Mouse (Mus musculus): Measurements from ENCODE around the gene Sik1. TPM values are rescaled to one million over a fixed set of nuclear protein-coding genes. Genes with fewer than 3 reads are reported as not detected.

Gene Sik1
- total RNA-seq, 4 experiments from 2014 or later: 14.3 to 21.7 (median 18.2) TPM

DNA sequence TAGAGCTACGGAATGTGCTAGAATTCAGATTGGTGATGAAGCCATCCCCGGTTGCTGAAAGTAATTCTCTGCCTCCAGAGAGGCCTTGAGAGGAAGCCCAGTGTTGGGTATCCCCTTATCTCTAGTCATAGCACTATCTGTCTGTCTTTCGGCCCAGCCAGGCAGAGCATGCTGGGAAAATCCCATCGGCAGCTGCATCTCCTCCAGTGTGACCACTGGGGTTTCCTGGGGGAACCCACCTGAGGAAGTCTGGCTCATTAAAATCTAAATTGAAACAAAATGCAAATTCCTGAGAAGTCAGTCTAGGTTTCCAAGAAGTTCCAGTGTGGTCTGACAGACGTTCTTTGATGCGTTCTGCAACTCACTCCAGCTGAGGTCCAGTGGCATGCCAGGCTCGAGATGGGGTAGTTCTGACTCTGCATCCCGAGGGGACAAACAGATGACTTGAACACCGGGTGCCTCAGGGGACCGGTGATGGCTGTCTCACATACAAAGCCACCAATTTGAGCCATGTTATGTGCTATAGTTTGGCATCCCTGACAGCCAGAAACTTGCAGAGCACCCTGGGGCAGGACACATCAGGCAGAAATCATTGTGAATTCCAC is 19.8 kb upstream of the Sik1 start:
- no peak for DNase-seq (ENCODE audit: low spot score in 2 of 2)

DNA sequence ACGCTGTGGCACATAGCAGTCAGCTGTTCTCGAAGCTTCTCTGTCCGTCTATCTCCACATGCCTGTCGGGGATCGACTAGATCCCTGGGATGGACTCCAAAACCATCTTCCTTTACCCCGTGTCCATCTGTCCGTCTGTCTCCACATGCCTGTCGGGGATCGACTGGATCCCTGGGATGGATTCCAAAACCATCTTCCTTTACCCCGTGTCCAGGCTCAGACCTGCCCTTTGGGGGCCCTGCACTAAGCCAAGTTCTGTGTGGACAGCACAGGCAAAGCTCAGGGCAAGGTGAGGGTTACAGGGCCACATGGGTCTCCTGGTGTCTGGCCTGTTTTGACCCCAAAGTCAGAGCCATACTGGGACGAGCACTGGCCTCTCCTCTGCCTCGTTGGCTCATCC is 19.1 kb upstream of the Sik1 start:
- no peak for DNase-seq (ENCODE audit: low spot score in 2 of 2)

DNA sequence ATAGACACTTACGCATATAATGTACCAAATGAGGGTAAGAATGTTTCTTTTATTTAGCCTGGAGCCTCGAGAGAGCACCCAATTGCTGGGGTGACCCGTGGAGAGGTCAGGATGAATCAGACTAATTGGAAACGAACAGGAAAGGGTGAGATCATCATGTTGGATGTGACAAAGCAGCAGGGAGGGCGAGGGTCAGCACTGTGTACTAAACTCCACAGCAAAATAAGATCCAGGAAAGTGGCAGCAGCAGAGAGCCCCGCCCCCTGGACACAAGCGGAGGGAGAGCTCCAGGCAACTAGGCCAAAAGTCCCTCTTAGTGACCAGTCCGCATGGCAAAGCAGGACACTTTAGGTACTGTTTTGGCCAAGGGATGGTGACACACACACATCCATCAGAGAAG is 18.4 kb upstream of the Sik1 start:
- DNase-seq (ENCODE audit: low spot score in 2 of 2): no peak

DNA sequence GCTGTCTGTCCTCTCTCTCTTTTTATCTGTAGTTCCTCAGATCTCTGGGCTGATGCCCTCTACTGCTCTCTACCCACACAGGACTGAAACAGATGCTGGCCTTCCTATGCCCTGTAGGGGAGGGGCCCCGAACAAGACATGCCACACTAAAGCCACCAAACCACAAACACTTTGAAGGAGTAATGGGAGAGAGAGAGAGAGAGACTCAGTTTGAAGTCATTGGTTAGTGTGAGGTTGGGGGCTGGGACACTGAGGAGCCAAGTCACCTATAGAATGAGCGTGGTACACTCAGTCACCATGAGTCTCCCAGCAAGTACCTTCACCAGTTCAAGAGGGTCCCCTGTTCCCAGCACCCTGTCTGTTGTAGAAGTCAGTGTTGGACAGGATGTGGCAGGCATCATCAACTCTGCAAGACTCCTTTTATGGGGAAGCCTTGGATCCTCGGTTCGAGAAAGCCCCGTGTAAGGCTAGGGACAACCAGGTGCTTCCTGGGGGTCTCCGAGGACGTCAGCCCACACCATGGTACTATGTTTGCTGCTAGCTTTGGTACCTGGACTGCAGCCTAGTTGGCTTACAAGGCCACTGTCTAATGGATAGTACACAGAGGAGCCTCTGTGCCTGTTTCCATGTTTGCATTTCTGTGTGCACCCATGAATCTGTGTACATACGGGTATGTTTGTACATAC is 17.7 kb upstream of the Sik1 start:
- DNase-seq (ENCODE audit: low spot score in 2 of 2): no peak

DNA sequence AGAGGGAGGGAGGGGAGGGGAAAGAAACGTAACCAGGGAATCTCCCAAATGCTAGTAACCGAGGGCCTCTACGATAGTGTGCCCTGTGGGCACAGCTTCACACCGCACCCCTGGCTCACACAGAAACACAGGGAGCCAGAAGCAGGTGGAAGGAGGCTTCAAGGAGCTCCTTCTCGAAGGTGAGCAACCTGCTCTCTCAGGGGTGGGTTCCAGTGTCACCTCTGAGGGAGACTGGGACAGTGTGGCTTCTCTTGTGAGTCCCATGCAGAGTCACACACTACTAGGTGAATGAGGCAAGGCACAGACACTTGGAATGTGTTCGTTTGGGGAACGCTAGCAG is 17.2 kb upstream of the Sik1 start:
- no peak for DNase-seq (ENCODE audit: low spot score in 2 of 2)

DNA sequence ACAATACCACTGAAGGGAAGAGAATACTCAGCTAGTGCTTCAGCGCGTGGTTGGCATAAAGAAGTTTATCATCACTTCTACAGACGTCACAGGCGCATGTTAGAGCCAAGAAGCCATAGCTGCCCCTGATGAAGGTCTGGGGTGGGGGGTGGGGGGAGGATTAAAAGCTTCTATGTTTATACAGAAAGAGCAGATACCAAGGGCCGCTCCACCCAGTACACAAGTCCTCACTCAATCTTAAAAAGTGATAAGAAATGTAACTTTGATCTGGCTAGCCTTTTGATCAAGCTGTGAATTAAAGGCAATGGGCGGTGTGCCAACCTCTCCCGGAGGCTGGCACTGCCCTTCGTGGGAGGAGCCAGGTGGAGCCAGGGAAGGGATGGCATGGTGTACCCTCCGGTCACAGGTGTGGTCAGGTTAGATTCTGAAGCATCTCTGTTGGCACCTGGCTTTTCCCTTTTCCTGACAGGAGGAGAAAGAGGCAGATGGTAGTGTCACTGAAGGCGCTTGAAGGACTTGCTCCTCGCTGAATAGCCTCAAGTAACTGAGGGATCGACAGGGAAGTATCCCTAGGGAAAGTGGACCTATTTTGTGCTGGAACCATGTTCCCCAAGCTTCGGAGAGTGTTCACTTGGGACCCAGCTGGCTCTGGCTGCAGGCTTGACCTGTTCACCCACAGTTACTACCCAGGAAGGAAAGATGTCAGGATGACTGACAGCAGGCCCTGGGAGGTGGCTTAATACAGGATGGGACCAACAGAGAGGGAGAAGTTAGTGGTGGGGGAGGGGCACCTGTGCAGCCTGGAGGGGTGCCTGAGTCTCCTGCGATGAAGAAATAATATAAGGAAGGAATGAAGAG is 16.6 kb upstream of the Sik1 start:
- DNase-seq (ENCODE audit: low spot score in 2 of 2): no peak

DNA sequence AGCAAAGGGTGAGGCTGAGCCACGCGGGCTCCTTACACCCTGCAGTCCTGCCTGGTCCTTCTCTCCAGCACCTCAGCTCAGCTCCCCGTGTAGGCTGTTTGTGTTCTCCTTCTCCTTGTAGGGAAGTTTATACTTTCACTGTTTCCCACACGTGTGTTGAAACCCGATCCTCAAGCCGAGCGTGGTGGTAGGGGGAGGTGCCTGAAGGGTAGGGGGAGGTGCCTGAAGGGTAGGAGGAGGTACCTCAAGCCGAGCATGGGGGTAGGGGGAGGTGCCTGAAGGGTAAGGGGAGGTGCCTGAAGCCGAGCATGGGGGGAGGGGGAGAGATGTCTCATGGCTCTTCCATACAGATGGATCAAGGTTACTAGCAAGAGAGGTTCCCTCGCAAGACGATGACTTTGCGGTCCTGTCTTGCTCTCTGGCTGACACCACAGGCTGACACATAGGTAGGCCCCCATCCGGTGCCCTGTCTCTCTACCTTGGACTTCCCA is 15.4 kb upstream of the Sik1 start:
- DNase-seq (ENCODE audit: low spot score in 2 of 2): no peak

DNA sequence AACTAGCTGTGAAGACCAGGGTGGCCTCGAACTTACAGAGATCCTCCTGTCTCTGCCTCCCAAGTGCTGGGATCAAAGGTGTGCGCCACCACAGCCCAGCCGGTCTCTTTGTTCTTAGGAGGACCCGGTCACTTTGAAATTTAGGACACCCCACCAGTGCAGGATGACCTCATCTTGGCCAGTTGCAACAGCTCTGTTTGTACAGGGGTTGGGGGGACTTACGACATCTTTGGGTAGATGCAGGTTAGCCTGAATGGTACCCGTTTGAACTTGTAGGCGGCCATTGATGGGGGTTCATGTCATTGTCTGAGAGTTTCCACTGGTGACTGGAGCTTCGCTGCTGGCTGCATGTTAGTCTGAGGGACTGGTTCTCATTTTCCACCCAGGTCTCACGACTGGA is 14.8 kb upstream of the Sik1 start:
- DNase-seq (ENCODE audit: low spot score in 2 of 2): no peak

DNA sequence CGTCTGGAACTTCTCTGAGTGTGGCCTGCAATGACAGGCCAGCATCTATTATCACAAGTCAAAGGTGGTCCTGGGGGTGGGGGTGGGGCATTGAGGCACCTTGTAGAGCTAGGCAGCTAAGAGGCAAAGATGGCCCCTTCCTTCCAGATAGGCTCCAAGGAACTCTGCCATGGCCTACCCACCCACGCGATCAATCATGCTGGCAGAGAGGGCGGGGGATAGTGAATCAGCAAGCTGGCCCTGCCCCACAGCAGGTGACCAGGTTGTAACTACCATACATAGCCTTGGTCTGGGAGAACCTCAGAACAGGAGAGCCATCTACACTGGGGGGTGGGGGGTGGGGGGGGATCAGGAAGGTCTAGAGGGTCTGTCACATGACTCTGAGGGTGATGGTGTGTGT is 12.5 kb upstream of the Sik1 start:
- DNase-seq (ENCODE audit: low spot score in 2 of 2): no peak

DNA sequence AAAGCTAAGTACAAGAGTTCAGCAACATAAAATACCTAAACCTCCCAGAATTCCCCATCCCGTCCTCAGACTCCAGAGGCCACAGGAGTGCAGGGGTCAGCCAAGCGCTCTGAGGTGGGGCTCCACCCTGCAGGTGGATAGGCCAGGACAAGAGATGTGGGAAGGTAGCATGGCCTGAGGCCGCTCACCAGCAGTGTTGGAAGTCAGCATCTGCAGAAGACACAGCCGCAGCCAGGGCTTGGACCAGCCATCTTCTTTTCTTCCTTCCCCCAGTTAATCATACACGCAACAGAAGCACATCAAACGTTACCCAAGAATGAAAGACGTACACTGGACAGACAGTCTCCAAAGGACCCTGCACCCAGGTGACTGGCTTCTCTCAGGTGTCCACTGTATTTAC is 11.5 kb upstream of the Sik1 start:
- no peak for DNase-seq (ENCODE audit: low spot score in 2 of 2)

DNA sequence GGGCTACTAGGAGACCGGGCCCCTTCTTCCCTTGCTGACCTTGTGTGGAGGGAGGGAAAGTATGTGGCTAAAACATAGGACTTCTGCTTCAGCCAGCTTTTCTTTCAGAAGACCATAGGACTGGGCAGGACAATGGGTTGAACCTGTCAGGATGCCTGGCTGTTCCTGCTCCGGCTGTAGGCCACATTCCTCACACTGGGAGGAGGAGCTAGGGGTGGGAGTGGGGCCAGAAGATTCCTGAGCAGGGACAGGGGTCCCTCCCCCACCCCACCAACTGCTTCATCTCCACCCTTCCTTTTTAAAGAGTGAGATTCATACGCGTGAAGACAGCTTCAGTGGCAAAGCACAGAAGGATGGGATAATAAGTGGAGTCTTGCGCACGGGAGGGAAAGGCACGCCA is 10.0 kb upstream of the Sik1 start:
- DNase-seq (ENCODE audit: low spot score in 2 of 2): no peak

DNA sequence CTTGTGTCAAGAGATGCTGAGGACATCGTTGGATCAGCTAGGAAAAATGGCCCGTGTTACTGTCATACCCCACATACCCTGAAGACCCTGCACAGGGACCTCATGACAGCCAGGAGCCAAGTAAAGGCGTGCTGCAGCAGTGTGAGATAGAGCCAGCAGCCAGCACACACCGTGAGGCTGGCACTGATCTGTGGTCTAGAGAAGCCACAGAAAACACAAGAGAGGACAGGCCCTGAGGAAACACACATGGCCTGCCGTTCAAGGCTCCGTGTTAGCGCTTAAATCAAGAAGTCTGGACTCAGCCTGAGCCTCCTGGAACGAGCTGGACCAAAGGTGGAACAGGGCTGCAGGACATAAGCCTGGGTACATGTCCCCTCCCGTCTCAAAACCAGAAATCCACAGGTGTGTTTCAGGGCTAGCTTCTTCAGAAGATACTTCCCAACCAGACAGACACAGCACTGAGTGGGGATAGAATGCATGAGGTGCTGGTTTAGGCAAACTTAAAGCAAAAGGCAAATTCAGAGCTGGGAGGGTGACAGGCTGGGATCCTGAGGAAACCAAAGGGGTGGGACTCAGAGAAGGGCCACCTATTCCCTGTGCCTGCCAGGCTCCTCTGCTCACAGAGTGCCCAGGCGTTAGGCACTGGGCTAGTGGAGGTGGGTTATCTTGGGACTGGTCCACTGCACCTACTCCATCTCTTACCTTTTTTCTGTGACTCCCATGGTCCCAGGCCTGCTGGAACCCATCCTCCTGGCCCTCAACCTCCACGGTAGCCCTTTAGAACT is 9.3 kb upstream of the Sik1 start:
- no peak for DNase-seq (ENCODE audit: low spot score in 2 of 2)

DNA sequence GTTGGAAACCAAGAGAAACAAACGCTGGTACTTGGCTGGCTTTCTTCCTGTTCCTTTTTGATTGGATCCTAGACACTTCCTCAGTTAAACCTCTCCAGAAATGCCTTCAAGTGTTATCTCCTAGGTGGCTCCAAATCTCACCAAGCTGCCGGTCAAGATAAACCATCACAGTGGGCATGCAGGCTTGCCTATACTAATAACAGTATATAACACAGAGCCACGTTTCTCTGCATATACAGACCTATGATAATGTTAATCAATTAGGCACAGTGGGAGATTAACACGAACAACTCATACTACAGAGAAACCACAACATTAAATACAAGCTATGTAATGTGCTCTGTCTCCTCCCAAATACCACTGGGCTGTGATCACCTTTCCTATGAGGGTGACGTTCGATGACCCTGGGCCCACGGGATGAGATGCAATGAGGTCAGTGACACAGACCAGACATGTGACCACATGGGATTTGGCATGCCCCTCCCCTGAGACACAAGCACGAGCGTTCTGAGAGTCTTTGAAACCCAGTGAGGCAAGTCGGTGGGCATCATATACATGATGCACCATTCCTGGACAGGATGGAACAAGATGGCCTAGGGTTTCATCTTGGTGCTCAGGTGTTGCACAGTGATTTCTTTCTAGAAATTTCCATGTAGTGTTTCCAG is 7.7 kb upstream of the Sik1 start:
- DNase-seq (ENCODE audit: low spot score in 2 of 2): no peak

DNA sequence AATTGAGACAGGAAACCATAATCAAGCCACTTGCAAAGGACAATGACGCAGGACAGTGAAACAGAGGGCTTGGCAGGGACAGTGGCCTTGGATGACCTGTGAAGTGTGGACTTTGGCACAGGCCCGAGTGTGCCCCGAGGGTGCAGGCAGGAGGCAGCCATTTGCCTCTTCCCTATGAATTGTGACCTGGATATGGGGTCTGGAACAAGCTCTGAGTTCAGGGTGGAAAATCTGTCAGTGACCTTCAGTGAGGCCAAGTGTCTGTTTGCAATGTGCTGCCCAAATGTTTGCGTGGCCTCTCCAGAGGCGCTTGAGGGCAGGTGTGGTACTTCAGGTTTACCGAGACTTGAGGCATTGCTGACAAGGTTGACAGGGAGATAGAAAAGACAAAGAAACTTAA is 6.5 kb upstream of the Sik1 start:
- DNase-seq (ENCODE audit: low spot score in 2 of 2): no peak

DNA sequence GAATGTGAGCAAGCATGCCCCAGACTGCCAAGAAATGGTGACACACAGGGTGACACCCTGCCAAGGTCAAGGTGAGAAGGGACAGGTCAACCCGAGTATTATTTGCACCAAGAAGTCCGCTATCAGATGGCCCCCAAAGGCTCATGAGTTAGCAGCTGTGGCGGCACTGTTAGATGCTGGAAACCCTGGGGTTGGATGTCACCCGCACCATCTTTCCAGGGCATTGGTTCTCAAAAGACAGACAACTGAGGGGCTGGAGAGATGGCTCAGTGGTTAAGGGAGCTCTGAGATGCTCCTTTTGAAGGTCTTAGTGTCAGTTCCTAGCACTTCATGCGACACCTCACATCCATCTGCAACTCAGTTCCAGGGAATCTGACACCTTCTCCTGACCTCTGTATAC is 6.1 kb upstream of the Sik1 start:
- no peak for DNase-seq (ENCODE audit: low spot score in 2 of 2)

DNA sequence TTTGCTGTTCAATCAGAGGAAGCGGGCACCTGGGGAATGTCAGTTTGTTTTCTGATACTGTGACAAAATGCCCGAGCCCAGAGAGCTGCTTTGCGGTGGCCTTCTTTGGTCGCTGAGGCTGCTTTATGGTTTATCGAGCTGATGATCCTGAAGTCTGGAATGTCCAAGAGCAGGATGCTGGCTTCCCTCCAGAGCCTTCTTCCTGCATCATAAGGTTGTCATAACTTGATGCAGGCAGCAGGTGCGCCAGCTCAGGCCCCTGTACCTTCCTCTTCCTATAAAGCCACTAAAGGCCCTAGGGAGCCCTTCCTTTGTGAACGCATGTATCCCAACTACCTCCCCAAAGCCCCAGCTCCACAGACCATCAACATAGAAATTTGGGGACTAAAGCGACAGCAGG is 5.3 kb upstream of the Sik1 start:
- DNase-seq (ENCODE audit: low spot score in 2 of 2): no peak

DNA sequence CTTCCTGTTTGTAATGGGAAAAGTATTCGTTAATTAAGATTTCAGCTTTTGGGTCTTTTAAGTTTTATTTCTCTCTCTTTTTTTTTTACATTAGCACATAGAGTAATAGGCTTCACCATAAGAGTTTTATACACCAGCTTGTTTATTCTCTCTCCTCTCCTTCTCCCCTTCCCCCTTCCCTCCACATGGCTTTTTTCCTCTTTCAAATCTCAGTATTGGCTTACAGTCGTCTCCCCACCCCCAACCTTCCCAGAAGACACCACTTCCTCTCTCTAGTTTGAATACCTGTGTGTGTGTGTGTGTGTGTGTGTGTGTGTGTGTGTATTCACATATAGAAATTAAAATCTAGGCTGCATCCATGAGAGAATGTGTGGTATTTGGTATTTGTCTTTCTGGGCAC is 3.8 kb upstream of the Sik1 start:
- no peak for DNase-seq (ENCODE audit: low spot score in 2 of 2)

DNA sequence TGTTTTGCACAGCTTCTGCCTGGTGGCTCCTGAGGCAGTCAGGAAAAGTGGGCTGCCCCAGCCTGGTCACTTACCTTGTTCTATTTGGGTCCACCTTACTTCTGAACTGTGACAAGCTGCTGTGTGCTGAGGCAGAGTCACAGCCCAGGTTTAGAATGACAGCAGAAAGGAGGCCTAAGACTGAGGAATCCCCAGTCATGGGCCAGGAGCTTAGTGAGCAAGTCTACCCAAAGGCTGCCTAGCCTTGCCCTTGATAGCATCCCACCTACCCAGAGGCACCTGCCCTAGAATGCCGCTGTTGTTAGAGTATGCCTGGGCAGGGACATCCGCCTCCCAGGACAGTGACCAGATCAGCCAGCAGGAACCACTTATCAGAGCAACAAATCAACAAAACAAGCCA is 3.2 kb upstream of the Sik1 start:
- DNase-seq (ENCODE audit: low spot score in 2 of 2): no peak

DNA sequence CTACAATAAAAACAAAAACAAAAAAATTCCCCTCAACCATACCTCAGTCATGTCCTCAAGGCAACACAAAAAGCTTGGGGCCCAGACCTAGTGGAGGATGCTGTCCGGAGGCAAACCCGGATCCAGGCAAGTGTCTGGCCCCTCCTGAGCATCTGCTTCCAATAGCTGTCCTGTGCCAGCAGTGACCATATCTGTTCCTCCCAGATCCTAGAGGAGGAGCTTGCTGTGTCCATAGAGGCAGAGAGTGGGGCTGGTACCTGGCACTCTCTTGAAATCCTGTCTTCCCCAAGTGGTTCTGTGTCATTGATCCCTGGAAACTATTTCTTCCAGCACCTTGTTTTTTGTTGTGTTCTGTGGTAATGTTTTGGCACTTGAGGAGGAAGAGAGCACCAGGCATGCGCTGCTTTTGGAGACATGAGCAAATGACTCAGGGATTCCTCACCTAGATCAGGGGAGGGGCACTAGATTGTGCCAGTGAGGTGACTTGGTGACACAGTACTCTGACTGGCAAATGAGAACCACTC is 2.4 kb upstream of the Sik1 start:
- no peak for DNase-seq (ENCODE audit: low spot score in 2 of 2)

DNA sequence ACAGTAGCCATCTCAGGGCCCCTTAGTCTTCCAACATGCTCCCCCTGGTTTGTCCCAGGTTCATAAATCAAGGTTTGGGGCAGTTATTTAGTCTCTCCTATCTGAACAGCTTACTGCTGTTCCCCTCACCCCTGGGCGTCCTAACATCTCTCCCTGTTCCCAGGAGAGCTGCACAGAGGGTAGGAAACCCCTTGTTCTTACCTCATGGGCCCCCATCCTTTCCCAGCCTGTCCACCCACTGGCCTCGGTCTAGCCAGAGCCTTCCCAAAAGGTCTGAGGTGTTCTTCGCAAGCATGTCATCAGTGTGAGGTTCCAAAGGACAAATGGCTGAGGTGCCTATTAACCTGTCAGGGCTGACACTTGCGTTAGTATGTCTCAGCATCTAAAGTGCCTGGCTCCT is 1.6 kb upstream of the Sik1 start:
- no peak for DNase-seq (ENCODE audit: low spot score in 2 of 2)

DNA sequence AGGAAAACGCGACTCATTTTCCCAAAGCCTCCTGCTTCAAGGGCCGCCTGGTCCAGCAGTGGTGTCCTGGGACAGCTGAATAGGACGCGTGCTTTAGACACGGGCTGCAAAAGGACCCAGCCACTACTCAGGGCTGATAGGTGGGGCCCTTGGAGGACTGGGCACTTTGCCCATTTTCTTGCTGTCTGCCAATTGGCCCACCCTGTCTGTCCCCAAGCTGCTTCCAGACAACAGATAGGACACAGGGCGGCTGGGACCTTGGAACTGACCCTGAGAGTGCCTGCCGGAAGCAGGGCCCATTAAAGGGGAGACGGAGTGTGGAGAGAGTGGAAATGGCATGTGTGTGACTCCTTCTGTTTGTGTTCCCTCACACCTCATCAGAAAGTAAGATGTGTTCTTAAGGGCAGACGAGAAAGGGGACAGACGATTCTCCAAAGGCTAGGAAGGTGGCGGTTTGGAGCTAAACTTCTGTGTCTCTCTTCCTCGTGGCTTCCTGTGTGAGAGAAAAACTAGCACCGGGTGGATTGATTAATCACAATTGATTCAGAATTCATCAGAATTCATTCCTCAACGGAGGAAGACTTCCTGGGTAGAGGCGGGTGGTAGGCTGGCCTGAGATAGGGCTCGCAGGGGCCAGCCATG is 1.0 kb upstream of the Sik1 start:
- peak; percentile 32 to 39 for DNase-seq (ENCODE audit: low spot score in 2 of 2)
